Mouse (Mus musculus): ENCODE measurements at regions not wholly inside any gene's neighbourhood (a gene's known extent, or its start where the extent isn't known, plus 50 kb on each side); places are given as distances from the start of the nearest gene placed in this dataset.

DNA sequence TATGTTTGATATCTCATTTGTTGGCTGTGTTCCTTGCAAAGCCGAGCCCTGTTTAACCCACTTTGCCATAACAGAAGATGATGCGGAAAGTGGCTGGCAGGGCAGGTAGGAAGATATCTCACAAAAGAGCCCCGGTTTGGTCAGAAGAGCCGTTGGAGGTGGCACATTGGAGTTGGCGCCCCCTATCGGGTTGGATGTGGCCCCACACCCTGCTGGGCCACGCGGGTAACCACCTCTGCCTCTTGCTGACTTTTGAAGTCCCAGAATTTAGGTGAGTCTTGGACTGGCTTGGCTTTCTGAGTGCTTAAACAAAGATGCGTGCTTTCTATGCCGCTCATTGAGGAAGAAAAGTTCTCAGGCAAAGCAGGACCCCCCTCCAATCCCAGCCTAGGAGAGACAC lies 56.1 kb downstream of the Gm4791 start:
- DNase-seq: no peak

DNA sequence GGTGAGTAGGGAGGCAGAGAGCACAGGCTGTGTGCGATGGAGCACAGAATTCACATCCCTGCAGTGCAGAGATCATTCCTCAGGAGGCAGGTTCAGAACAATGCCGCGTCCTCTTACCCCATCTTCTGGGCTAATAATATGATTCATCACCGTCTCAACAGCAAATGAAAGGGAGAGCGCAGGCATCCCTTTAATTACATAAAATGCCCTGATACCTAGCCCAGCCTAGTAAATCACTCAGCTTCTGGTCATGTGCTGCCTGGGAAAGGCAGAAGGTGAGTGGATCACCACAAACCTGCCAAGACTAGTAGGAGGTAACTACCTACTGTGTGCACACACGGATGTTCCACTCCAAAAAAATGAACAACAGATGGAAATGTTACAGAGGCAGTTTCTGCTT lies 57.0 kb downstream of the Gm4791 start:
- DNase-seq: no peak

DNA sequence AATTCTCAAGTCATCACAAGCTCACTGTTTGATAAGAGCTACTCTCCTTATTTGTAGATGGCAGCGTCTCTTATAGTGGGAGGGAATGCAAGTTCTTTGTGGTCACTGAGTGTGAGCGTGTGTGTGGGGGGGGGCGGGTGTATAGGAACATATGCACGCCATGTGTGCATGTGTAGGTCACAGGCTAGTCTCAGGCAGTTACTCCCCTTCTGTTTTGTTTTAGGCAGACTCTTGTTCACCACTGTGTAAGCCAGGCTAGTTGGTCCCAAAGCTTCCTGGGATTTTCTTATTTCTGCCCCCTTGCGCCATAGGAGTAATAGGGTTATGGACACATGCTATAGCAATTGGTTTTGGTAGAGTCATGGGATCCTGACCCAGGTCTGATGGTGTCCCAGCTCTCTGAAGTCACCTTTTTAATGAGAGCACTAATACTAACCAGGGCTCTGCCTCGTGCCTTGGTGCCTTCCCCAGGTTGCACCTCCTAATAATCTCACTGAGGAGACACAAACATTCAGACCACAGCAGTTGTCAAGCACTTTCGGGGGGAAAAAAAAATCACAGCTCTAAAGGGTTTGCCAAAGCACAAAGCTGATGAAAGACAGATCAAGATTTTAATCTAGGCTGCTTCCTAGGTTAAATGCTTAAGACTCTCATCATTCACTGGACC lies 60.9 kb downstream of the Gm4791 start:
- no peak for DNase-seq

DNA sequence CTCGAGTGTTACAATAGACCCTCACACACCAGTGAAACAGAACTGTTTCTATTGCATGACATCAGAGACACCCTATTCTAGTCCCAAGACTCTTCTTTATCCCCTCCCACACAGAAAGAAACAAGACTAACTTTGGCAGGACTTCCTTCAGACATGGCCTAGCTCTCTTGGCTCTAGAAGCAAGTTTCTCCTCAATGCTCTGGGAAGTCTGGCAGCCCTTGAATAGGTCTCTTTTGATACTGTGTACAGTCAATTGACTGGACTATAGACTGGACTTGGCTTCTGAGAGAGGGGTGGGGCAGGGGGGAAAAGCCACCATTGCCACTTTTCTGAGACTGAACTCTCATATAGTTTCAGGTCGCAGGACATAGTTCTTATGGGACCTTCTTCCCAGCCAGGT lies 62.2 kb downstream of the Gm4791 start:
- DNase-seq: no peak

DNA sequence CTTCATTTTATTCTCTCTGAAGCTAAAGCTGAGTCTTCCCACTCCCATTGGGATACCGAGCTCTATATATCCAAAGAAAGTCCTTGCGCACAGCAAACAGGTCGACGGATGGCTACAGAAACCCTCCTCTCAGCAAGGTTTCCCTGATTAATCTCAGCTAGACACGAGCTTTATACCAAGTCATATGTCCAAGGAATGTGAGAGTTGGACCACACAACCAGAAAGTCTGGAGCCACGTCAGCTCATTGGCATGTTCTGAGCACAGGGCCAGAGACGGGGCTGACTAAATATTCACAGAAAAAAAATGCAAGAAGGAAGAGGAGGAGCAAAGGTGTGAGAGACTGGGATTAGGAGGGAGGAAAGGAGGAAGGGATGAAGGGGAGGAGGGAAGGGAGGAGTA lies 64.0 kb downstream of the Gm4791 start:
- no peak for DNase-seq

DNA sequence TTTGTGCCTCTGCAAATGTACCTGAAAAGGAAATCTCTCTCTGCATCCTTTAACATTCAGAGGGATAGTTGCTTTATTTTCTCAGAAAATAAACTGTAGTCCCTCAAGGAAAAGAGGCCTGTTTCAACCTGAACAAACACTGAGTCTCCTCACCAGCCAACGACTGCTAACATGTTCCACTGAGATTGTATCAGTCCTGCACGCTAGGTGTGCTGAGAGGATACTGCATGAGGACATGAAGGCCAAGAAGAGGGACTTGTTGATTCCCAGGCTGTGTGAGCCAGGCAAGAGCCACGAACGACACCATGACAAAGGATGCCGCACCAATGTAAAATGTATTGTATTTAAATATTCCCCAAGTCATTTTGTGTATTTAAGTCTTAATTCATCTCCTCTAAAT lies 65.2 kb downstream of the Gm4791 start:
- no peak for DNase-seq

DNA sequence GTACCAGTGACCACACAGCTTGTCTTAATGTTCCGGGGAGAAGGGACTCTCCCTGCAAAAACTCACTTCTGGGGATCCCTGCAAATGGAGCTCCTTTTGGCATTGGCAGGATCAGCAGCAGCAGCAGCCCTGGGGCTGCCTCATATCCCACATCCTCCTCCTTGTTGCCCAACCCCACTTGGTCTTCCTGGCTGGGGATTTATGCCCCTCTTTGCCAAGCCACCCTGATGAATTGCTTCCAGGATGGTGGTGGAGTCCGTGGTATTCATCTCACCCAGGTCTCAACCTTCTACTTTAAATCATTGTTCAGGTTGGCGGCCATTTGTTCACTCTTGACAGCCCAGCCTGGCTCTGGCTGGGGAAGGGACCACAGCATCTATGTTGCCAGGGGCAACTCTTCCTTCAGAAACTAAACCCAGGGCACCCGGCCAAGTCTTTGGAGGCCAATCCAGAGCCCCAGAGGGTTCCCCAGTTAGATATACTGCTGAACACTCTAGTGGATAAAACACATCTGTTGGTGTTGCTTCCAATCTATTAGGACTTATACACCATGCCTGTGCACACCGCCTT lies 66.0 kb downstream of the Gm4791 start:
- no peak for DNase-seq

DNA sequence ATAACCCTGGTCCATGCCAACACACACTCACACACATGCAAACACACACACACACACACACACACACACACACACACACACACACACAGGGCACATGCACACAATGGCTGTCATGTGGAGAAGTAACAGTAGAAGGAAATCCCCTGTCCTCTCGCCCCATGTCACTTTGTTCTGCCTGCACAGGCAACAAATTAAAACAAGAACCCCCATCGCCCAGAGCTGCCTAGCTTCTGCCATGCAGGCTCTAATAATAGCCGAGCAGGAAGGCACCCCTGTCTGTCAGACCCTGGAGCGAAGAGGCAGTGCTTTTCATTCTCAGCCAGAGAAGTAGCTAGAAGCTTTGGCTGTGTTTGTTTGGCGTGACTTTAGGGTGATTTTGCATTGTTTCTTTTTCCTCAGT lies 70.9 kb downstream of the Gm4791 start:
- DNase-seq: no peak

DNA sequence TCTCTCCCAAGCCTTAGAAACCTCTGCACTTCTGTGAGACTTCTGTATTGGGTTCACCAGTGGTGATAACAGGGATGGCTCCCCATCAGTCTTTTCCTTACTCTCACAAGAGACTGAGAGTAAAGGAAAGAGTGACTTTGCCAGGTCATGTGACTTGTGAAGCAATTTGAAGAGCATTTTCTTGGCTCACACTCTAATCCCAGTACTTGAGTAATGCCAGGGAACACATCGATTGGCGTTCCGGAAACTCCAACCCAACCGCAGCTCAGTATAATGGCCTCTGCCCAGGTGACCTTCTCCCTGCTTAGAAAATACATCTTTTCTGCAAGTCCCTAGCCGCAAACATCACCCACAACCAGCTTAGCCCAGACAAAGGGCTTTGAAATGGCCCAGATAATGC lies 72.4 kb downstream of the Gm4791 start:
- DNase-seq: no peak

DNA sequence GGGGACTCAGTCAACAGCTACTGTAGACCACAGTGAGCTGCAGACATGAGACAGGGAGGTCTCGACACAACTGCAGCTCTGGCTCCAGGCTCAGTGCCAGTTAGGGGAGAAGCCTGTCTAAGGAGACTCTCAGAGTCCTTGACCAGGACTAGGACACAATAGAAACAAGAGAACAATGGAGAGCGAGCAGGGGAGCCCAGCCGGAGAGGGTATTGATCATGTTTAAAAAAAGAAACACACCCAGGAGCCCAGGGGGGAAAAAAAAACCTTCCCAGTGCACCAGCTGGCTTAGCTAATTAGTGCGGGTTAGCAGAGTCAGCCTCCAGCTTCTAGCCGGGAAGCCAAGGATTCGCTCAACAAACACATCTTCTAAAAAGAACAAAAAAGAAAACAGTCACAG lies 78.4 kb downstream of the Gm4791 start:
- no peak for DNase-seq

DNA sequence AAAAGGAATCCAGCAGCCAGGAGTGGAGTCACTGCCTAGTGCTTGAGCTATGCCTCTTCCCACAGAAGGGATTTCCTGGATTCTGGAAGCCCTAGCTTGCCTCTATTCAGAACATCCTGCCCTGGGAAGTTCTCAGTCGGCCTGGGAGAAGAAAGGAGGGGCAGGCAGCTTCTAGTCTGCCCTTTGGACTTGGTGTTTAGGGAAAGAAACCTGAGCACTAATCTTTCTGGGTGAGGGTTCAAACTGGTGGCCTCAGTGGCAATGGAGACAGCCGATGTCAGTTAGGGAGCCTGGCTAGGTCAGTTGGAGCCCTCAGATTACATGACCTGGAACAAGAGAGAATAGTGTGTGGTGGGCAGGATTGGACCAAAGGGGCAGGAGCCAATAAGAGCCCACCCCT lies 78.9 kb downstream of the Gm4791 start:
- no peak for DNase-seq

DNA sequence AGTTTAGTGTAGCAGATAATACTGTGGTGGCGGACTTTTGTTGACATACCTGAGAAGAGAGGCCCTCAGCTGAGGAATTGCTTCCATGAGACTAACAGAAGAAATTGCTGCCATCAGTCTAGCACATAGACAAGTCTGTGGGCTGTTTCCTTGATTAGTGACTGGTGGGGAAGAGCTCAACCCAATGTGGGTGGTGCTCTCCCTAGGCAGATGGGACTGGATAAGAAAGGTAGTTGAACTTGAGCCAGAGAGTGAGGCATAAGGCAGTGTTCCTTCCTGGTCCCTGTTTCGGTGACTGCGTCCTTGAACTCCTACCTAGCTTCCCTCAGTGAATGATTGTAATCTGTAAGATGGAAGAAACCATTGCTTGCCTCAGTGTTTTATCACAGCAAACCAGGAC lies 79.4 kb downstream of the Gm4791 start:
- no peak for DNase-seq

DNA sequence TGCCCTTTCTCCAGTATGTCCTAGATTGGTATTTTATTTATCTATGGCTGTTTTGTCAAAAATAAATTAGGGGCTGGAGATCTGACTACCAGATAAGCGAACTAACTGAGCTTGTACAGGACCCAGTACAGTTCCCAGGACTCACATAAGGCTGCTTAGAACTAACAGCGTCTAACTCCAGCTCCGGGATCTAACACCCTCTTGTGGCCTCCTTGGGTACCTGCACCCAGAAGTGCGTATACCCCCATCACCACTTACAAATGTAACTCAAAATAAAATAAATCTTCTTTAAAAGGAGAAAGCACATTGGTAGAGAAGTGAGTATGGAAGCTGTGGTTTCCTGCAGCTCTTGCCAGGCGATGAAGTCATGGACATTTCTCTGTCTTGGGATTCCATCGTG lies 82.9 kb downstream of the Gm4791 start:
- DNase-seq: no peak

DNA sequence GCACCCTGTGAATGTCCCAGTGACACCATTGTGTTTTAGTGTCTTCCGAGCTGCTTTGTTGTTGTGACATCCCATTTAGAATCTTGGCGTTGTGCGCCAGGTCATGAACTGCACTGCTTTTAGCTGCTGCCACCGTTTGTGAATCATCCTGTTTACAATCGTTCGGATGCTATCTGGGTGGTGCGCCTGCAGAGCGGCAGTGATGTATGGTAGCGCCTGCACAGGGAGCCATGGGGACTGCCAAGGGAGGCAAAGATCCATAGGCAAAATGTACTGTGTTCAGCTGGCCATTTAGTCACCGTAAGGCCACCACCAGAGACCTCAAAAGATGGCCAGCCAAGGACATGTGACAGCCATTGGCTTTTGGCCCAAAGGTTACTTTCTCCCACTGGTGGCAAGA lies 93.3 kb downstream of the Gm4791 start:
- DNase-seq: no peak

DNA sequence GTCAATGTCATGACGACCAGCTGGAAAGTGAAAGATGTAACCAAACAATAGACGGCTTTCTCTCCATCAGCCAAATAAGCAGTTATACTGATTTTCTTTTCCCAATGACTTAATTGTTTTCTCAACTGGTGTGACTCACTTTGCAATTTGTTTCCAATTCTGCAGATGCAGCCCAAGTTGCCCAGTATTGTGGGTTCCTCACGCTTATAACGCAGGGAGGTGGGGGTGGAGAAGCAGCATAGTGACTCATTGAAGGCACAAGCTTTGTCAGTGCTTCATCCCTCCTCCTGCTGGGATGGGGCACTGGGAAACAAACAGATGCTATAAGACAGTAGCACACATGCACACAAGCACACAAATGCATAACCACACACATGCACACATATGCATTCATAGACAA lies 97.1 kb downstream of the Gm4791 start:
- DNase-seq: no peak

DNA sequence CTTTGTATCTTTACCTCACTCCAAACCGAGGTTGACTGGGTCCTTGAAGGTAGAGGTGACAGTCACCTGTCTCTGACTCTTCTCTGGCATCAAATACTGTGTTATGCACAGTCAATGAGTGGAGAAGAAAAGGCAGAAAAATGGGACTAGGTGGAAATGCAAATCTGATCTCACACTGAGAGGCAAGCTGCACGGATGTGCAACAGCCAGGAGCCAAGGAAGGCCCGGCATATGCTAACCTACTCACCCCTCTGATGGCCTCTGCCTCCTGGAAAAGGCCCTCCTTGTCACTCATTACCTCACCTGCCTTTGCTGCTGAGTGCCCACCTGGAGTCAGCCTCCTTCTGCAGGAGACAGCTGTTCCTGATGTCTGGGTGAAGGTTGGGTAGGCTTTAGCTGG lies 104.8 kb downstream of the Gm4791 start:
- DNase-seq: no peak

DNA sequence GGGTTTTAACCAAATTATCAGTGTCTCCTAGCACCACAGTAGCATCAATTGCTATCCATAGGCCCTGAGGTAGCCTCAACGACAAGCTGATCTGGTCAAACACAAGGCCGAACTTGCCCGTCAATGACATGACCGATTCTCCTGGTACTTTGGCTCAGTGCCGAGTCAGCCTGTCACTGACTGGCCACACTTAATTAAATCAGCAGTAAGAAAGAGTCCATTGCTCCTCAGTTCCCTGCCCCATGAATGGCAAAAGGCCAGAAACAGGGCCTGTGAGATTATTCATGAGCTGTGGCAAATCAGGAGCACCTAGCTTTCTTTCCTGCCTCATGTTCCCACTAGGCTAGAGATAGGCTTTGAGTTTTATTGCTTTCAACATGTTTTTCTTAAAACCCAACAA lies 105.4 kb downstream of the Gm4791 start:
- no peak for DNase-seq

DNA sequence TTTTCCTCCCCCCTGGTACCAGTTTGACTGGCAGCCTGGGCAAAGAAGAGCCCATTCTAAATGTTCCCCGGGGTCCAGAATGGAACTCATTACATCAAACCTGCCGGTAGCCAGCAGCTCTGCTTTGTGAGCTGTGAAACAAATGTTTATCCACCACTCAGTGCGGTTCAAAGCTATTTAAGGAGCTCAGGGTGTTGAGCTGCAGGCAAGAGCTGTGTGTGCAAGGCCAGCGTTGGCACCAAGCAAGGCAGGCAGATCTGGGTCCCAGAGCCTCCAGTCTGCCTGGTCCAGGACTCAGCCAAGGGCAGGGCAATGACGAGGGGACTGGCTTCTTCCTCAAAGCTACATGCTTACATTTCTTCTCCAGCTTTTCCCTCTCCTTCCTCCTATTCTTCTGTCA lies 109.6 kb downstream of the Gm4791 start:
- no peak for DNase-seq

DNA sequence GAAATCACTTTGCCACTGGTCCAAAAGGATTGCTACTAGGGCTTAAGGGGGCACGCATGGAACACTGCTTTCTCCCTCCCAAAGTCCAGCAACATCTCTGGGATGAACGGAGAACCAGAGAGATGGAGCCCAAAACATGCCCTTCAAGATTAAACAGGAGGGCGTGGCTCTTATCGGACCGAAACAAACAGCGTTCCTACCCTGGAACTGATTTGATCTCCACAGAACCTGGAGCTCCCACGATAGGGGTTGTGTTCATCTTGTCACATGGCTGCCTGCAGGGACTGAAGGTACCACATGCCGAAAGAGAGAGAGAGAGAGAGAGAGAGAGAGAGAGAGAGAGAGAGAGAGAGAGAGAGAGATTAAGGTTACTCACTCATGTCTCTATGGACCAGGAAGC lies 120.7 kb downstream of the Gm4791 start:
- no peak for DNase-seq

DNA sequence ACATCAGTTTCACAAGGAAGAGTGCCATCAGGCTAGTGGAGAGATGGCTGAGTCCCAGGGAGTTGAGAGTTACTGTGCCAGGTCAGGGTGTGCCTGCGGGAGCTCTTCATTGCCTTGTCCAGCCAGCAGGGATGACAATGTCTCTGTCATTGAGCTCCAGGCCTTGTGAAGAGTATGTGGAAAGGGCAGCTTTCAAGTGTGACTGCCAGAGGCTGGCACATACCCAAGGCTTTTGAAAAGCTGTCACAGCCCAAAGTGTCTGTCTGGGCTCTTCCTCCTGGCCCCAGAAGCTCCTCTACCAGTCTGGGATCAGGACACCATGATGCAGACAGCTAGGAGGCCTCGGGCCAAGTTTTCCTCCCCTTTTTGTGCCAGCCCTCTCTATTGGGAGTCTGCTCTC lies 124.6 kb downstream of the Gm4791 start:
- DNase-seq: no peak

DNA sequence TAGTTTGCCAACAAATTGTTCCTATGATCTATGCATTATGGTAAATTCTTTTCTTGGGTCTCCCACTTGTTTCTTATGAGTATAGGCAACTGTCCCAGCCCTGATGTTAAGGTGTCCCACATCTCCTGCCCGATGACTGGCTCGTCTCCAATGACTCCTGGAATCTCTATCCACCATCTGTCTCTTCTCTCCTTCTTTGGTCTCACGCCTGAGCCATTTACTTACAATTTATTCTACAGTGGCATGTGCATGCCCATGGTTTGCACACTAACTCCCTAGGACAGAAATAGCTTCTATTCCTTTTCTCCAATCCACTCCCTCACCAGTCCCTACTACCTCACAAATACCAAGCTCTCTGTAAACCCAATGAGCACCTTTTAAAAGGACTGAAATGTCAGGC lies 127.0 kb downstream of the Gm4791 start:
- no peak for DNase-seq

DNA sequence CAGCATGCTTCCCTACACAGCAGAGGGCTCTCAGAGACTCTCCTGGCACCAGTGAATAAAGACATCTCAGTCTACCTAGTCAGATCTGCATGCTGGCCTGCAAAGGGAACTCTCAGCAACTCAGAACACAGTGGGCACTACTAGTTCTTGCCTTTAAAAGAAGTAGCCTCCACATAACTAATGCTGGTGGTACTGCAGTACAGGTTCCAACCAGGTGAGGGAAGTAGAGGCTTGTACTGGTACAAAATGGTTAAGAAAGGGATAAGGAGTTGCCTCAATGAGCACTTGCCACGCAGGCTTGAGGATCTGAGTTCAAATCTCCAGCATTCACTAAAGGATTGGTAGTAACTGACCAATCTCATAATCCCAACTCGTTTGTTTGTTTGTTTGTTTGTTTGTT lies 127.7 kb downstream of the Gm4791 start:
- DNase-seq: no peak

DNA sequence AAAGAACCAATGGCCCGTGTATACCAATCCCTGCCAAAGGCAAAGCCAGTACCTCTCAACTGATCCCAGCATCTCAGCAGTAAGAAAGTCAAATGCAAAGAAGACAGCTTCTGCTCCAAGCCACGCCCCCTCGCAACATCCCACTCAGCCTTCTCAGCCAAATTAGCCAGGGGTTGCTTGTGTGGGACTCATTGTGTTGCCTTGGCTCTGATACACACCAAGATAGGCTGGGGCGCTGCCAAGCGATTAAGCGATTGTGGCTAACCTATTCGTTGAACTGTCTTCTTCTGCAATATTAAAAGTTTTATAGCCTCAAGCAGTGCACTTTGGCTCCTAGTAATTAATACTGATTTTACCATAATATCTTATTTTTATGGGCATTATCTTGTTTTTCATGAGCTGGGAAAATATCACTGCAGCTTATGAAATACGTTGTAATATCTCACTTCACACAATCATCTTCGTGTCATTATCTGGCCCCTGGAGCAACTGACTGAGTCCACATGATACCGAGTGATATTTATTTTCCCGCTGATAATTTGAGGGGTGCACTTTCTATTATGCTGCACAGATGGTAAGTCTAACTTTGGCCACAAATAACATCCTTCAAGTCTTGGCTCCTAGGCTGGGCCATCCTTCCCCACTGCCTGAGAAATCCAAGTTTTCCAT lies 129.3 kb downstream of the Gm4791 start:
- DNase-seq: no peak

DNA sequence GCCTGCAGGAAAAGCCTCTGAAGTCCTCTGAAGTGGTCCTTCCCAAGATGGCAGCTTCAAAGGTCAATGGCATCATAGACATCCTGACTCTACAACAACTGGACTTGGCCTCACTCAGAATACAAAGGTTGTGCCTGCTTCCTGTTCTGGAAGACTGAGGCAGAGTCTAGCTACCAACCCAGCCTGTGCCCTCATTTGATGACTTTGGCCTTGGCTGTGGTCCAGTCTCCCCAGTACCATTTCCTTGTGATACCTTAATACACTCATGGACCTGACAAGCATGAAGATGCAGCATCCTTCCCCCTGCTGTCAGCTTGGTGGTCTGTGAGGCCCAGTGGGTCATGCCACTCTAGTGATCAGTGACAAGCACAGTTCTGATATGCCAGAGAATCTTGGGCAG lies 130.6 kb downstream of the Gm4791 start:
- no peak for DNase-seq
